Mouse (Mus musculus) thymus, adult 2 months (tissue): ENCODE data around the gene Zfp639. TPM values are rescaled to one million over a fixed set of nuclear protein-coding genes. Genes with fewer than 3 reads are reported as not detected.

Experiments used
- DNase-seq: peaks from one replicate; pipeline ENCODE4 v3.0.0; 2021
- H3K27ac ChIP-seq: fragments of 200-500 bp; 2 replicates; pipeline ENCODE4 v1.5.1; 2012; ENCODE audit warnings: low read length, control low read depth; ENCODE audit not compliant: control insufficient read depth, insufficient read depth
- H3K27me3 ChIP-seq: fragments of 200-500 bp; 2 replicates; pipeline ENCODE4 v1.6.1; 2012; ENCODE audit warnings: mild to moderate bottlenecking, low read length, moderate library complexity, mixed read lengths; ENCODE audit not compliant: control insufficient read depth, insufficient read depth
- H3K36me3 ChIP-seq: fragments of 200-500 bp; 2 replicates; pipeline ENCODE4 v1.6.1; 2012; ENCODE audit warnings: mild to moderate bottlenecking, low read length, moderate library complexity; ENCODE audit not compliant: control insufficient read depth, insufficient read depth
- H3K4me1 ChIP-seq: fragments of 200-500 bp; replicated peaks from 2 replicates; pipeline ENCODE4 v1.6.1; 2012; ENCODE audit warnings: low read length; ENCODE audit not compliant: control insufficient read depth, insufficient read depth
- H3K4me3 ChIP-seq: fragments of 200-500 bp; 2 replicates; pipeline ENCODE4 v1.5.1; 2012; ENCODE audit warnings: mild to moderate bottlenecking, low read length, control low read depth, moderate library complexity; ENCODE audit not compliant: control insufficient read depth, insufficient read depth
- CTCF ChIP-seq: fragments of 200-500 bp; IDR thresholded peaks from 2 replicates; pipeline ENCODE4 v1.5.1; 2012; ENCODE audit warnings: mild to moderate bottlenecking, control low read depth, low read length, moderate library complexity, borderline replicate concordance; ENCODE audit not compliant: control insufficient read depth, poor library complexity, insufficient read depth; ENCODE audit errors: extremely low read depth
- POLR2A ChIP-seq: fragments of 200-500 bp; IDR thresholded peaks from 2 replicates; pipeline ENCODE4 v1.6.1; 2012; ENCODE audit warnings: mild to moderate bottlenecking, low read length, control low read depth, moderate library complexity; ENCODE audit not compliant: control insufficient read depth, poor library complexity, insufficient read depth; ENCODE audit errors: extremely low read depth
- WGBS: fragments of 180-500 bp; shearing (Covaris S2); methylation state at CpG from one replicate; pipeline ENCODE4 v1.1.7; 2018; 5-methylcytosine and 5-hydroxymethylcytosine counted together
- polyA plus RNA-seq: library from polyadenylated mRNA; depleted of rRNA; stranded (reverse); fragments of >200 nt; gene quantifications from 2 replicates; pipeline ENCODE4 v1.2.3, GENCODE M21; 2012; rRNA removed

The Zfp639 gene
- polyA plus RNA-seq = 27.6 and 33.5 TPM in 2 replicates

- no peak within 1 kb of the TSS for H3K27ac ChIP-seq
- no peaks in the 10 kb centered on the region for H3K27me3 ChIP-seq
- no peaks in the 10 kb centered on the region for H3K36me3 ChIP-seq
- TF ChIP-seq CTCF (no peak), POLR2A (no peak)
- H3K4me3 ChIP-seq = peak within 1 kb of the TSS; percentile 73
- peaks cover 14% of the 10 kb centered on the region for H3K4me1 ChIP-seq
- 21% methylated on average over 24 of the region's 24 CpGs for WGBS
- DNase-seq = no peak
These were observed at the start of gene Zfp639 for GRCm38 (mm10) chr3:32509496-32510374. TSS of gene Zfp639 (plus strand) at chr3:32510259.

DNA sequence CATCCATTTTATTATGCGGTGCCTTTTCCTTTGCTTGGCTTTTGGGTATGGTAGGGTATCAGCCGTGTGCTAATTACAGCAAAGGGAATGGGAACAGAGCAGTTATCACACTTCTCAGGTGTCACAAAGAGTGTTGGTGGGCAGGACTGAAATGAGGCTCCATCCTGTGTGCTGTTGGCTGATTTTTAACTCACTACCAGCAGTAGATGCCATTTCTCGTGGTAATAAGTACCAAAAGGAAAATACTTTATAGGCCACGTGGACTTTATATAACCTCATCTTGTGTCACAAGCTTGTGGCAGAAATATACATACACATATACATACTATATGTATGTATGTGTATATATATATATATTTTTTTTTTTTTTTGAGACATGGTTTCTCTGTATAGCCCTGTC lies 42.7 kb upstream of the Zfp639 start:
- 99% methylated on average over 4 of the region's 4 CpGs for WGBS
- DNase-seq = no peak
- Histone ChIP-seq H3K27me3 (no peaks in the 10 kb centered on the region), H3K36me3 (peaks cover 23% of the 10 kb centered on the region), H3K4me3 (no peak overlapping the region), H3K27ac (no peak overlapping the region), H3K4me1 (no peaks in the 10 kb centered on the region)
- TF ChIP-seq CTCF (no peak), POLR2A (no peak)

DNA sequence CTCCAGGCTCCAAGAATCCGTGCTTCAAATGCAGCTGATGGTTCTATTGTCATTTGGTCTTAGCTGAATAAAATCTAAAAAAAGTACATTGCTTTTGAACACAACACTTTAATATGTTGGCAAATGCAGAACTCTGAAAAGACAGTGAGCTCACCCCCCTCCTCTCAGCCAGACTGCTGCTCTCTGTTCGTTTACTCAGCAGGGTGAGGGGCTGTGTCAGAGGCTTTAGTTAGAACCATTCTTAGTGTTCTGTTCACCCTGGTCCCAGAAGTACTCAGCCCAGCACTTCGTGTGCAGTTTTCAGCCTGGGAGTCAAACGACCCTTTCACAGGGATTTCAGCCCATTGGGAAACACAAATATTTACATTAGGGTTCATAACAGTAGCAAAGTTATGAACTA lies 41.6 kb upstream of the Zfp639 start:
- DNase-seq = no peak
- TF ChIP-seq CTCF (no peak), POLR2A (no peak)
- H3K27me3 ChIP-seq = no peaks in the 10 kb centered on the region
- H3K36me3 ChIP-seq = peaks cover 12% of the 10 kb centered on the region
- no peaks in the 10 kb centered on the region for H3K4me1 ChIP-seq
- WGBS = 95% methylated on average over 4 of the region's 4 CpGs
- no peak overlapping the region for H3K27ac ChIP-seq
- H3K4me3 ChIP-seq = no peak overlapping the region

GRCm38 (mm10) chr3:32470449-32470848 lies 39.6 kb upstream of the Zfp639 start:
- H3K36me3 ChIP-seq = no peaks in the 10 kb centered on the region
- H3K4me1 ChIP-seq = no peaks in the 10 kb centered on the region
- no peak for DNase-seq
- H3K4me3 ChIP-seq = no peak overlapping the region
- 94% methylated on average over 7 of the region's 7 CpGs for WGBS
- TF ChIP-seq POLR2A (no peak), CTCF (no peak)
- no peak overlapping the region for H3K27ac ChIP-seq
- H3K27me3 ChIP-seq = no peaks in the 10 kb centered on the region

GRCm38 (mm10) chr3:32471098-32471497 lies 39.0 kb upstream of the Zfp639 start:
- TF ChIP-seq POLR2A = no peak
- TF ChIP-seq CTCF = no peak
- Histone ChIP-seq H3K27ac (no peak overlapping the region), H3K36me3 (no peaks in the 10 kb centered on the region), H3K4me1 (no peaks in the 10 kb centered on the region), H3K4me3 (no peak overlapping the region), H3K27me3 (no peaks in the 10 kb centered on the region)
- 86% methylated on average over 6 of the region's 6 CpGs for WGBS
- no peak for DNase-seq

DNA sequence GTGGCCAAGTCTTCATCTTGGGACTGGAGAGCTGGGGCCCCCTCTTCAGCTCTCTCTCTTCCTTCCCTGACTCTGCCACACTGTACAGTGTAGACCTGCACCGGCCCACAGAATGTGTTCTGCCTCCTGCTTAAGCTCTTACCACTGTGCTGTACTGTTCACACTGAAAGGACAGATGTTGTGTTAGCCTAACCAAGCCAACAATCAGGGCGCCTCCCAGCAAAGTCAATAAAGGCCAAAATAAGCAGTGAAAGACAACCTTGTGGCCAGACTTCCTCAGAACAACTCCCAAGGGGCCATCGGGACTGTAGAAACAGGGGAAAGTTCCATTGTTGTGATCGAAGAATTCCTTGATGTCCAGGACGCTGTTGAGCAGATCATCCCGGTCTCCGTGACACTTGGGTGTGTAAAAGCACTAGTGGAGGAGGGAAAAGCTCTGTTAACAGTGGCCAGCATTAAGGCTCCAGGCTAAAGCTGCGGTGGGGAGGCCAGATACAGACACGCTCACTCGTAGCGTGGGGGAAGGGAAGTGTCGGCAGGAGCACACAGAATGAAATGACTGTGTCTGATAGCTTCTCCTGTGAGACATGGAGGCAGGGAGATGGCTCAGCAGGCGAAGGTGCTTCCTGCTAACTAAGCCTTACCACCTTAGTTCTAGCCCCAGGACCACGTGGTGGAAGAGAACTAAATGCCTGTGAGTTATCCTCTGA lies 37.7 kb upstream of the Zfp639 start:
- Histone ChIP-seq H3K27ac (no peak overlapping the region), H3K27me3 (no peaks in the 10 kb centered on the region), H3K4me1 (no peaks in the 10 kb centered on the region), H3K4me3 (no peak overlapping the region), H3K36me3 (no peaks in the 10 kb centered on the region)
- TF ChIP-seq POLR2A = no peak
- DNase-seq = no peak
- 79% methylated on average over 14 of the region's 14 CpGs for WGBS

GRCm38 (mm10) chr3:32473184-32473583 lies 36.9 kb upstream of the Zfp639 start:
- no peak for TF ChIP-seq CTCF
- no peak for TF ChIP-seq POLR2A
- H3K4me1 ChIP-seq = no peaks in the 10 kb centered on the region
- 90% methylated on average over 10 of the region's 10 CpGs for WGBS
- no peaks in the 10 kb centered on the region for H3K27me3 ChIP-seq
- DNase-seq = no peak
- H3K27ac ChIP-seq = no peak overlapping the region
- no peak overlapping the region for H3K4me3 ChIP-seq
- H3K36me3 ChIP-seq = no peaks in the 10 kb centered on the region
